Mouse (Mus musculus) 3T3-L1 (cell line): ENCODE measurements around the gene Twf2.

ENCODE experiments used
- DNase-seq: peaks from one replicate; pipeline ENCODE4 v3.0.0-alpha.2; 2015; ENCODE audit warnings: low read depth, low spot score

Twf2 gene

DNA sequence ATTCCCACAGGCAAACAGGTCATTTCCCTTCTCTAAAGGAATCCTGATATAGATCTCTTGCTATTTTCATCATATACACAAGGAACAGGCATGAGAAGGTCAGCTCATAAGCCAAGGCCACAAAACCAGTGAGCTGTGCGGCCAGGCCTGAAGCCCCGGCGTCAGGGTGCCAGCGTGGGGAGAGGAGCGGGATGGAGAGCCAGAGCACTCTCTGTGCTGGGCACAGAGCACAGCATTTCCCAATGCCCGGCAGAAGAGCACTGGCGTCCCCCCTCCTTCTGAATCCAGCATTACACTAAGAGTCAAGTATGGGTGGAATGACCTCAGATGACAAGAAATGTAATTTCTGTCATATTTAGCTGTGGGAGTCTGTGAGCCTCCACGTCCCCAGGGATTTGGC, 34.5 kb downstream of the Twf2 start:
- DNase-seq: no peak

DNA sequence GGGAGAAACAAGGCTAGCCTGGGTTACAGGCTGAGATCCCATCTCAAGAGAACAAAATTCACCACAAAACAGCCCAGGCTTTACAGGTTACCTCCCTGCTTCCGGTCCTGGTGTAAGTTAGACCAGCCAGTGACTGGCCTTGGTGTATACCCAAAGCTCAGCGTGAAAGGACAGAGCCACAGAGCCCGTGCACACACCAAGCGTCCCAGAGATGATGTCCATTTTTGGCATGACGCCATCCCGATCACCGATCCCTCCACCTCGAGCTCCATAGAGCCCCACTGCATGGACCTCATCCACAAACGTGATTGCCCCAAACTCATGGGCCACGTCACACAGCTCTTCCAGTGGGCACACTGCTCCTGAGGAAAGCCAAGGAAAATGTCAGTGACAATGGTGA, 35.0 kb downstream of the Twf2 start:
- DNase-seq: no peak

DNA sequence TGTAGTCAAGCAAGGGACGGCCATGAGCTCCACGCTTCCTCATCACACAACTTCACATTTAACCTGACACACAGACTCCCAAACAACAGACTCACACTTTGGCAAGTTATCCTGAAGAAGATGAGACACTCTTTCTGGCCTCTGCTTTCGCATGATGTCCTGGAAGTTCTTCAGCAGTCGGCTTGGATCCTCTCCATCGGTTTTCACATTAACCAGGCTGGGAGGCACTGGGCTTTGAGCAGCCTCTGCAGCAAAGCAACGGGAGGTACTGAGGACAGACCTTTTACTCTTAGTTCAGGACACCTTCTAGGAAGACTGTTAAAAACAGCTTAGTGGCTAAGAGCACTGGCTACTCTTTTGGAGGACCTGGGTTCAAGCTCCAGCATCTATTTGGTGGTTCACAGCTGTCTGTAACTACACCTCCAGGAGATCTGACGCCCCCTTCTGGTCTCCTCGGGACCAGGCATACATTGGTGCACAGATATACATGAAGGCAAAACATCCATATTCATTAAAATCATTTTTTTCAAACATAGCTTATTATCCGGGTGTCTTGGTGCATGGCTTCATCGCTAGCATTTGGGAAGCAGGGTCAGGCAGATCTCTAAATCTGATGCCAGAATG, 38.7 kb downstream of the Twf2 start:
- DNase-seq: no peak

DNA sequence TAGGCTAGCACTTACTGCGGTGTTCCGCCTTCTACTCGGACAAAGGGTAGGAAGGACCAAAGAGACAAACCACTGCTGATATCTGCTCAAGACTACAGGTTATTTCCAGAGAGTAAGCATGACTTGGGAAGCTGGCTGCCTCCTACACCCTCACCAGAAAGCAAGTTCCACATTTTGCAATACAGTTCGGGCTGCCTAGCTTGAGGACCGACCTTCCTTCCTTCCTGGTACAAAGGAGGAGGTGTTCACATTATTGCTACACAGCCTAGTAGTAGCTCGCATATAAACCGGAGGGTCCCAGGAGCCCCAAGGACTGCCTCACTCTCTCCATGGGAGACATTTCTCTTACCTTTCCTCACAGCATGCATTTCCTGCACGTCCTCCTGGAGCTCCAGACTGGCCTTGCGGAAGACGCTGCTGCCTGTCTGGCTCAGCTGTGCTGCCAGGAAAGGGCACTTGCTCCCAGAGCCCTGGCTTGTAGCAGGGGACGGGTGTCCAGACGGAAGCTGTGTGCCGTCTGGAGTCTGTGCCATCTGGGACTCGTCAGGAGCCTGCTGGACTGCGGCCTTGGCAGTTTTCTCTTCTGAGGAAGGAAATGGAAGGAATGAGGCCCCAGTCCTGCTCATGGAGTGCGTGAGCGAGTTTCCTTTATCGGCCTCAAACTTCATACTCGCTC, 40.0 kb downstream of the Twf2 start:
- no peak for DNase-seq

DNA sequence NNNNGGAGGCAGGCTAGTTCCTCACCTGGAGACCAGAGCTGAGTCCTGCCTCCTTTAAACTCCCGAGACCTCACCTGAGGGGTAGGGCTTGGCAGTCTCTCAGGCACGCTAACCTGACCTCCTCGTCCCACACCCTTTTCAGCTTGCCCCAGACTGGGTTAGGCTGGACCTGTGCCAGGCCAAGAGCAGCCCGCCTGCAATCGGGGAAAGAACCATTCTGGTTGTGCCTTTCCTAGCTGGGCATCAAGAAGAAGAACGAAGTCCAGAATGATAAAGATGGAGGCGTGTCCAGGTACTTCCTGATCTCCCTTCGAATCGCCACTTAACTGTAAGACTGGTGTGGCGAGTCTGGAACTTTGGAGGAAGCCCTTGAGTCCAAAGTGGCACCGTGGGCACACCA, 46.6 kb downstream of the Twf2 start:
- no peak for DNase-seq

DNA sequence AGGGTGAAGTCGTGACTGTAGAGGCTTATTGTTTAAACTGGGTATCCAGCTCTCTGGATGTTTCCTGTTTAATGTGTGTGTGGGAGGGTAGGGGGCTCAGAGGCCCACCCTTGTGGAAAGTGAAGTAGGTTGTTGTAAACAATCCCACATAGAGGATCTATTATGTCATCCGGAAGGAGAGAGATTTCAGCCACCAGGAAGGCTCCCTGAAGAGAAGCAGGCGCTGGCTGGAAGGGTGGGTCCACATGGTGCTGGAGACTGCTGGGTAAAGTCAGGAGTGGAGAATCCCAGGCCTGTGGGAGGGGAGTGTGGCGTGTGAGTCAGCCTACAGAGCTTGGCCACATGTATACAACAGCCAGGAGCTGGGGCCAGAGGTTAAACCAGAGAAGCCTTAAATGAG, 47.3 kb downstream of the Twf2 start:
- DNase-seq: peak; percentile 44

DNA sequence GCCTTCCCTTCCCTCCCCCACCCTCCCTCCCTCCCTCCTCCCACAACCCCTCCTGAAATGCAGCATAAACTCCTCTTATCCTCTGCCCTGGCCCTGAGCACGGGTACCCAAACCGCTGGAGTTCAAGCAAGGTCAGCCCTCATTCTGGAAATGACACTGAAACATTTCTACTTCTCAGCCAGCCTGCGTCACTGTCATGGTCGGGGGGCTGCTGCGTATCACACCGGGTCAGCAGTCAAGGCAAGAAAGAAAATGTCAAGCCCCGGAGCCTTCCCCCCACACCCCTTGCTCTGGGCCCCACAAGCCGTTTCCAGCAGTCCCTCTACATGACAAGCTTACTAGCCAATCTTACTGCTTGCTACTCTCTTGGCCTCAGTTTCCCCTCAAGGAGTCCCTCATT, 48.2 kb downstream of the Twf2 start:
- DNase-seq: no peak

DNA sequence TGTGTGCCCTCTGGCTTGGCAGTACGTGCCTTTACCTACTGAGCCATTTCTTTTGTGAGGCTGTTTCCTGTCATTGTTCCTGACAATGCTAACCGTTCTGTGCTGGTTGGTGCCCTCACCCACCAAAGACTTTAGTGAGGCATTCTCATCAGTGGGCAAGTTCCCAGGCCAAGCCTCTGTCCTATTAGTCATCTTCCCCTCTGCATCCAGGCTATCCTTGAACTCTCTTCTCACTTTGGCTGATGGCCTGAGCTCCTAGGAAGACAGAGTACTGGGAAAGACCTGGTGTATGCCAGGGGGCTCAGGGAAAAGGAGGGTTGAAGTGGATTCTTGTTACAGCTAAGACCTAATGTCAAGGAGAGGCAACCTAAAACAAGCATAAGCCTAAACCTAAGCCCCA, 51.1 kb downstream of the Twf2 start:
- peak; percentile 41 for DNase-seq

DNA sequence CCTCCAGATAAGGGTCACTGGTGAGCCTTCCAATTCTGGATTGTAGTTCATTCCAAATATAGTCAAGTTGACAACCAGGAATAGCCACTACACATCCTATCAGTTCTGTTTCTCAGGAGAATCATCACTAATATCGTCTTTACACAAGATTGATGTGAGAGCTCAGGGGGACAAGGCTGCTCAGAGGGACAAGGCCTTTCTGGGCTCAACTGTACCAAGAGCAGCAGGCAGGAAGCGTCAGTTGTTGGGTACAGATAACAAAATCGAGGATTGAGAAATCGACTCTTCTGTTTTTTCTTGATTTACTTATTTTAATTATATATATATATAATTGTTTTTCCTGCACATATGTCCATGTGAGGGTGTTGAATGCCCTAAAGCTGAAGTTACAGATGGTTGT, 55.5 kb downstream of the Twf2 start:
- no peak for DNase-seq

DNA sequence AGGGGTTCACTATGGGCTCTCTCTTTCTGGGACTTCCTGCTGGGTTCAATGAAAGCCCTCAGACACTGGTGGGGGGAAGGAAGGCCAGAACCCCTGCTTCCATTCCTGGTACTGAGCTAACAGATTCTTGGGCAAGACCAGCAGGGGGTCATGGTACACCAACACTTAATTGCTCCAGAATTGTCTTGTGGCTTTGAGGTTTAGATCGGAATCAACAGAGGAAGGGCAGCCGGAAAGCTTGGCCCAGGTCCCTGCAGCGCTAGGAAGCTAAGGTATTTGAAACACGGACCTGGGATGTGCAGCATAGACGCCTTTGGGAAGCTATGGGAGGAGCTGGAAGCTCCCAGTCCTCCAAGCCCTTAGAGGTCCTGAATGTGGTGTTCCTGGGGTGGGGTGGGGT, 56.1 kb downstream of the Twf2 start:
- DNase-seq: no peak

DNA sequence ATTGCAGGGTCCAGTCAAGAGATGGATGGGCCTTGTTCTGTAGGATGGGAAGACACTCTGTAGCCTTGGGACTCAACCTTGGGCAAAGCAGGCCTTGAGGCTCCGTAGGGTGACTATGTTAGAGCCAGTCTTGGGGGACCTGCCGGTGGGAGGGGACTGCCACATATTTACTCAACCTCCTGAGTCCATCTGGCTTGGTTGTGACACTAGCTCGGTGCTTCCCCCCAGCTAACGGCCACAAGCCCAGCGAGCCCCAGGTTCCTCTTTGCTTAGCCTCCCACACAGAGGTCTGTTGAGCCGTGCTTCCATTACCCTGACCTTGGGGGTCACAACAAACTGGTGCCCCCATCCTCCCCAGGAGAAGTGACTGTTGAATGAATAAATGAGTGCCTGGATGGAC, 58.1 kb downstream of the Twf2 start:
- DNase-seq: no peak

DNA sequence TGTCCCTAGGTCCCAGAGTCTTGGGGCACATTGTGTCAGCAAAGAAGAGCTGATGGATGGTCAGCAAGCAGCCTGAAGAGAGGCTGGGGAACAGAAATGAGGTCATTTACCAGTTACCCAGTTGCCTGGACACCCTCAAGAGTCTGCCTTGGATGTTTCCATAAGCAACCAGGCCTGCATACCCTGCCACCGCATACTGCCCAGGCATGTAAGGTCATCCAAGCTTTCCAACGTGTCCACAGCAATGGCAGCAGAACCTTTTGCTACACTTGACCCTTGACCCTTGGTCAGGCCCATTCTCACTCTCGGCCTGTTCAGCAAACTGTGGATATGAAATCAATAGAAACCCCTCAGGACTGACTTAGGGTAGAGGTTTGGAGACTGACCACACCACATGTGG, 58.6 kb downstream of the Twf2 start:
- DNase-seq: no peak

DNA sequence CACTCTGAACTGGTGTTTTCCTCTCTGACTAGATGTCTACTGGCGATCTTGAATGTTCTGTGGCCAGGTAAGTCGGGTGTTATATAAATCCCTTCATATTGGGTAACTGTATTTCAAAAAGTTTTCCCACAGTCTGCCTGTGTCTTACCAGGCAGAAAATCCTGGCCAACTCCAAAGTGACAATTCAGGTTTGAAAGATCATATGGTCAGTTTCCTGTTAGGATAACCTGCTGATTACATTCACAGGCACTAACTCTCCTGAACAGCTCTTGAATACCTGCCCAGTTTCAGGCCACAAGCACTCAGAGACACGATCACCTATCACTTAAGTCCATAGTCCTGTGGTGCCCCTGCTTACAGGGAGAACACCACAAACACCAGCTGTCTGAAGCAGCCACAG, 59.2 kb downstream of the Twf2 start:
- no peak for DNase-seq

DNA sequence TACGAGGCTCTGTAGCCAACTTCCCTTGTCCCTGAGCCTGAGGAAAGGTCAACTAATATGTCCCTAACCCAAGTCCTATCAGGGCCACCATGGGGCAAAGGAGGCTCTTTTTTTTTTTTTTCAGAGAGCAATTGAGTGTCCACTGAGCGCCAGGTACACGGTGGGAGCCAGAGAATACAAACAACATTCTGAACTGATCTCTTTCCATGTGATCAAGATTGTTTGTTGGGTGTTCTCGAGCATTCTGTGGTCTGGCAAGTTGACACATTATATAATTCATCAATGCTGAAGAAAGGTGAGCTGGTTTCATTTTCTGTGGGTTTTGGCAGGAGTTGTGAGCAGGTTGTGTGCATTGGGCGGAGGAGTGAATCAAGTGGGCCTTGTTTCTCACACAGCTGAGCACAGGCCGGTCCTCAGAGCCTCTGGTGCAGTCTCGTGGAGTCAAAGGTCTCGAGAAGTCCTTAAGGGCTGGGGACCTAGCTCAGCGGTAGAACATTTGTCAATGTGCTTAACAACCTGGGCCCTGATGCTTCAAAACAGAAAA, 60.5 kb downstream of the Twf2 start:
- peak; percentile 18 for DNase-seq
